Mouse (Mus musculus) kidney, adult 2 months (tissue): ENCODE results near the gene Pdcd11. TPM values are rescaled to one million over a fixed set of nuclear protein-coding genes. Genes with fewer than 3 reads are reported as not detected.
A peak's percentile ranks its signal among the peaks of the same experiment; 100 is the strongest.

ENCODE experiments used
- DNase-seq: peaks from one replicate; pipeline ENCODE4 v3.0.0; 2021
- H3K27ac ChIP-seq: fragments of 200-500 bp; 2 replicates; pipeline ENCODE4 v1.5.1; 2012; ENCODE audit warnings: low read depth, low read length, control low read depth, inconsistent platforms; ENCODE audit not compliant: insufficient read depth
- H3K27me3 ChIP-seq: fragments of 200-500 bp; replicated peaks from 2 replicates; pipeline ENCODE4 v1.6.1; 2012; ENCODE audit warnings: mild to moderate bottlenecking, moderate library complexity, low read length, inconsistent platforms; ENCODE audit not compliant: control insufficient read depth, insufficient read depth
- H3K36me3 ChIP-seq: fragments of 200-500 bp; 2 replicates; pipeline ENCODE4 v1.6.1; 2012; ENCODE audit warnings: mild to moderate bottlenecking, moderate library complexity, low read length, inconsistent platforms; ENCODE audit not compliant: control insufficient read depth, insufficient read depth
- H3K4me1 ChIP-seq: fragments of 200-500 bp; 2 replicates; pipeline ENCODE4 v1.6.1; 2011; ENCODE audit warnings: low read length; ENCODE audit not compliant: control insufficient read depth, insufficient read depth
- H3K4me3 ChIP-seq: fragments of 200-500 bp; 2 replicates; pipeline ENCODE4 v1.5.1; 2011; ENCODE audit warnings: mild to moderate bottlenecking, low read depth, low read length, control low read depth; ENCODE audit not compliant: insufficient read depth
- CTCF ChIP-seq: fragments of 200-500 bp; conservative IDR thresholded peaks from 2 replicates; pipeline ENCODE4 v1.5.1; 2011; ENCODE audit warnings: low read depth, mild to moderate bottlenecking, control low read depth, low read length, moderate library complexity, mixed read lengths; ENCODE audit not compliant: insufficient read depth, insufficient read length
- POLR2A ChIP-seq: fragments of 200-500 bp; IDR thresholded peaks from one replicate; pipeline ENCODE4 v1.6.1; 2011; ENCODE audit warnings: low read depth, low read length, control low read depth
- WGBS: fragments of 180-500 bp; shearing (Covaris S2); methylation state at CpG from one replicate; pipeline ENCODE4 v1.1.7; 2018; 5-methylcytosine and 5-hydroxymethylcytosine counted together
- polyA plus RNA-seq: library from polyadenylated mRNA; depleted of rRNA; stranded (reverse); fragments of >200 nt; gene quantifications from 2 replicates; pipeline ENCODE4 v1.2.3, GENCODE M21; 2012; rRNA removed

The Pdcd11 gene
- polyA plus RNA-seq, result 8.7 and 9.3 TPM in 2 replicates

- peak within 1 kb of the TSS; percentile 89 for H3K4me3 ChIP-seq
- H3K27me3 ChIP-seq, result no peaks in the 10 kb centered on the region
- no peaks in the 10 kb centered on the region; the same call in none of the 2 replicates for H3K36me3 ChIP-seq
- peaks cover 12% of the 10 kb centered on the region; the same call in 1 of the 2 replicates for H3K4me1 ChIP-seq
- under 1% methylated on average over 56 of the region's 56 CpGs for WGBS
- peak; percentile 98 for DNase-seq
- TF ChIP-seq POLR2A, result peak; percentile 17
- no peak for TF ChIP-seq CTCF
- peak within 1 kb of the TSS; percentile 97 for H3K27ac ChIP-seq
These were observed at the start of gene Pdcd11, which contains the start of gene Usmg5 for GRCm38 (mm10) chr19:47090550-47091156. Gene Pdcd11, plus strand, starts transcription at chr19:47090768. Gene Usmg5, minus strand, starts transcription at chr19:47090647.

GRCm38 (mm10) chr19:47043608-47044007, 47.0 kb upstream of the Pdcd11 start:
- TF ChIP-seq CTCF (no peak), POLR2A (no peak)
- DNase-seq, result peak; percentile 13
- H3K27ac ChIP-seq, result no peak overlapping the region
- no peak overlapping the region for H3K4me3 ChIP-seq
- H3K4me1 ChIP-seq, result no peaks in the 10 kb centered on the region
- no peaks in the 10 kb centered on the region; the same call in none of the 2 replicates for H3K36me3 ChIP-seq
- 86% methylated on average over 3 of the region's 3 CpGs for WGBS
- H3K27me3 ChIP-seq, result no peaks in the 10 kb centered on the region

GRCm38 (mm10) chr19:47046343-47046742, 44.2 kb upstream of the Pdcd11 start:
- no peaks in the 10 kb centered on the region; the same call in none of the 2 replicates for H3K36me3 ChIP-seq
- peaks cover under 1% of the 10 kb centered on the region; the same call in 1 of the 2 replicates for H3K4me1 ChIP-seq
- 0 out of 2 replicates have a peak, but pooled peaks have one; percentile 4 for TF ChIP-seq CTCF
- TF ChIP-seq POLR2A, result no peak
- no peak for DNase-seq
- no peak overlapping the region for H3K4me3 ChIP-seq
- no peaks in the 10 kb centered on the region for H3K27me3 ChIP-seq
- WGBS, result 100% methylated on average over 1 of the region's 1 CpGs
- no peak overlapping the region for H3K27ac ChIP-seq

- no peaks in the 10 kb centered on the region for H3K27me3 ChIP-seq
- DNase-seq, result no peak
These were observed 43.2 kb upstream of the Pdcd11 start for GRCm38 (mm10) chr19:47047236-47047833.

GRCm38 (mm10) chr19:47049061-47049460, 41.5 kb upstream of the Pdcd11 start:
- no peak for TF ChIP-seq CTCF
- TF ChIP-seq POLR2A, result no peak
- Histone ChIP-seq H3K4me1 (peaks cover 13% of the 10 kb centered on the region), H3K27ac (no peak overlapping the region), H3K27me3 (no peaks in the 10 kb centered on the region), H3K36me3 (no peaks in the 10 kb centered on the region), H3K4me3 (no peak overlapping the region)
- 69% methylated on average over 4 of the region's 4 CpGs for WGBS
- no peak for DNase-seq

More at GRCm38 (mm10) chr19:47047236-47047833, 43.2 kb upstream of the Pdcd11 start:
- no peak overlapping the region for H3K4me3 ChIP-seq
- H3K27ac ChIP-seq, result no peak overlapping the region
- H3K36me3 ChIP-seq, result no peaks in the 10 kb centered on the region; the same call in 1 of the 2 replicates
- TF ChIP-seq CTCF (no peak), POLR2A (no peak)
- WGBS, result 87% methylated on average over 13 of the region's 13 CpGs
- peaks cover 3% of the 10 kb centered on the region; the same call in 1 of the 2 replicates for H3K4me1 ChIP-seq

- DNase-seq, result no peak
- no peak overlapping the region for H3K27ac ChIP-seq
- H3K4me1 ChIP-seq, result peaks cover 13% of the 10 kb centered on the region
- H3K36me3 ChIP-seq, result no peaks in the 10 kb centered on the region
- TF ChIP-seq POLR2A, result no peak
- TF ChIP-seq CTCF, result no peak
- no peaks in the 10 kb centered on the region for H3K27me3 ChIP-seq
- 4% methylated on average over 7 of the region's 7 CpGs for WGBS
- peak overlapping the region; percentile 88 for H3K4me3 ChIP-seq
These were observed 40.7 kb upstream of the Pdcd11 start for GRCm38 (mm10) chr19:47049840-47050239.
